Mouse (Mus musculus) embryonic fibroblast, embryonic 13.5 days (primary cell): ENCODE results near the gene Msh5. TPM values are rescaled to one million over a fixed set of nuclear protein-coding genes. Genes with fewer than 3 reads are reported as not detected.

Experiments
- H3K27ac ChIP-seq: 2 replicates; pipeline ENCODE4 v1.5.1; 2012; ENCODE audit warnings: low read length, control low read depth, inconsistent platforms; ENCODE audit not compliant: insufficient read depth
- H3K4me1 ChIP-seq: 2 replicates; pipeline ENCODE4 v1.6.1; 2011; ENCODE audit warnings: low read length; ENCODE audit not compliant: control insufficient read depth, insufficient read depth
- H3K4me3 ChIP-seq: 2 replicates; pipeline ENCODE4 v1.5.1; 2011; ENCODE audit warnings: mild to moderate bottlenecking, control low read depth, low read length; ENCODE audit not compliant: insufficient read depth
- CTCF ChIP-seq: IDR thresholded peaks from 2 replicates; pipeline ENCODE4 v1.5.1; 2011; ENCODE audit warnings: mild to moderate bottlenecking, control low read depth, low read length, moderate library complexity, borderline replicate concordance; ENCODE audit not compliant: insufficient read depth
- POLR2A ChIP-seq: IDR thresholded peaks from 2 replicates; pipeline ENCODE4 v1.6.1; 2011; ENCODE audit warnings: low read depth, mild to moderate bottlenecking, control low read depth, low read length, moderate library complexity
- polyA plus RNA-seq: library from polyadenylated mRNA; stranded (reverse); fragments of >200 nt; gene quantifications from 2 replicates; pipeline ENCODE4 v1.2.4, GENCODE M21; 2011; ENCODE audit warnings: low read depth; ENCODE audit not compliant: missing spikeins, insufficient read length

Gene Msh5
- polyA plus RNA-seq, 1 experiment: 2.8 TPM

GRCm38 (mm10) chr17:35058911-35059892 is 12.7 kb upstream of the Msh5 start, which contains the start of gene Ddah2:
TSS of gene Ddah2 (plus strand) at chr17:35059035.
- H3K4me1 ChIP-seq: 0 out of 2 replicates have a peak, but pooled peaks cover 3% of the 10 kb centered on the region
- peak within 1 kb of the TSS; percentile 66 for H3K4me3 ChIP-seq
- TF ChIP-seq CTCF (no peak), POLR2A (peak; percentile 82)
- H3K27ac ChIP-seq: peak within 1 kb of the TSS; percentile 63

- no peak for TF ChIP-seq POLR2A
- no peak for TF ChIP-seq CTCF
- 0 out of 2 replicates have a peak, but pooled peaks cover 3% of the 10 kb centered on the region for H3K4me1 ChIP-seq
- no peak overlapping the region for H3K27ac ChIP-seq
- no peak overlapping the region for H3K4me3 ChIP-seq
Observed at GRCm38 (mm10) chr17:35058316-35058715, 11.8 kb upstream of the Msh5 start.

GRCm38 (mm10) chr17:35057090-35057489 is 10.5 kb upstream of the Msh5 start:
- Histone ChIP-seq H3K4me3 (no peak overlapping the region), H3K27ac (no peak overlapping the region), H3K4me1 (0 out of 2 replicates have a peak, but pooled peaks cover 6% of the 10 kb centered on the region)
- TF ChIP-seq CTCF: no peak
- no peak for TF ChIP-seq POLR2A

- TF ChIP-seq POLR2A (no peak), CTCF (no peak)
- Histone ChIP-seq H3K4me1 (0 out of 2 replicates have a peak, but pooled peaks cover 6% of the 10 kb centered on the region), H3K27ac (no peak overlapping the region), H3K4me3 (no peak overlapping the region)
Observed at GRCm38 (mm10) chr17:35055691-35056495, 9.3 kb upstream of the Msh5 start.

GRCm38 (mm10) chr17:35052271-35052798 is 5.8 kb upstream of the Msh5 start:
- Histone ChIP-seq H3K4me3 (peak overlapping the region; percentile 83), H3K4me1 (0 out of 2 replicates have a peak, but pooled peaks cover 6% of the 10 kb centered on the region), H3K27ac (peak overlapping the region; percentile 99)
- TF ChIP-seq CTCF (no peak), POLR2A (no peak)

- peak overlapping the region; percentile 83 for H3K4me3 ChIP-seq
- H3K27ac ChIP-seq: peak overlapping the region; percentile 99
- TF ChIP-seq POLR2A (peak; percentile 80), CTCF (no peak)
- 0 out of 2 replicates have a peak, but pooled peaks cover 6% of the 10 kb centered on the region for H3K4me1 ChIP-seq
Observed at GRCm38 (mm10) chr17:35051156-35052086, 4.9 kb upstream of the Msh5 start.

GRCm38 (mm10) chr17:35050126-35050750 is 3.7 kb upstream of the Msh5 start:
- Histone ChIP-seq H3K27ac (peak overlapping the region; percentile 99), H3K4me3 (peak overlapping the region; percentile 83), H3K4me1 (0 out of 2 replicates have a peak, but pooled peaks cover 6% of the 10 kb centered on the region)
- TF ChIP-seq CTCF (no peak), POLR2A (peak; percentile 94)

GRCm38 (mm10) chr17:35049561-35050016 is 3.0 kb upstream of the Msh5 start, which contains the start of gene Clic1:
TSS of gene Clic1 (plus strand) at chr17:35049966.
- Histone ChIP-seq H3K4me1 (peaks cover 12% of the 10 kb centered on the region; the same call in 1 of the 2 replicates), H3K27ac (peak within 1 kb of the TSS; percentile 99), H3K4me3 (peak within 1 kb of the TSS; percentile 83)
- TF ChIP-seq CTCF (no peak), POLR2A (peak; percentile 84)
